Mouse (Mus musculus): ENCODE results near the gene Cxcl12. TPM values are rescaled to one million over a fixed set of nuclear protein-coding genes. Genes with fewer than 3 reads are reported as not detected.

Cxcl12 gene
- polyA plus RNA-seq, 1 experiment from 2014 or later, result 8.7 TPM

DNA sequence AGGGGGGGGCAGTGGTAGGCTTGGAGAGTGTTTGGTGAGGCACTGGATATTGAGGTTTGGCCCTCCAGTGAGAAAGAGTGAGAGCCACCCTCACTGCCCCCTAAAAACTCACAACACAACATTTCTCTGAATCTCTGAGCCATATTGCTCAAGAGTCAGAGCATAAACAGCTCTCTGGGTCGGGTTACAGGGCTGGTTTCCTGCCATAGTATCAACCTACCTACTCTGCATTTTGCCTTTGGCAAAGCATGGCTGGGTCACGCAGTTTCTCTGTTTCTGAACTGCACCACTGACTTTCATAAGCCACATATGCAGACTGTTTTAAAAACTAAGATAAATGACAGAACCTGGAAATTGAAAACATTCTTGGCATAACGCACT, 51.0 kb downstream of the Cxcl12 start:
- in situ Hi-C loops (cut with MboI; ENCODE audit: low pct_unique_long_range_greater_than_20kb), result no loop called here
- POLR2A ChIA-PET, result no interaction called here
- no peak for TF ChIP-seq CTCF (IDR thresholded peaks at IDR 0.05)
- DNase-seq (ENCODE audit: low read depth, low spot score) (no peak), ATAC-seq (no peak)
- CTCF ChIA-PET, result interaction anchor here (0.7 to 1.6 kb wide), 2 partner anchors 20 to 45 kb away, joined by 3 to 4 read pairs; no protein-coding TSS in a partner anchor
- H3K27me3 ChIP-seq, result no peaks in the 10 kb centered on the region

DNA sequence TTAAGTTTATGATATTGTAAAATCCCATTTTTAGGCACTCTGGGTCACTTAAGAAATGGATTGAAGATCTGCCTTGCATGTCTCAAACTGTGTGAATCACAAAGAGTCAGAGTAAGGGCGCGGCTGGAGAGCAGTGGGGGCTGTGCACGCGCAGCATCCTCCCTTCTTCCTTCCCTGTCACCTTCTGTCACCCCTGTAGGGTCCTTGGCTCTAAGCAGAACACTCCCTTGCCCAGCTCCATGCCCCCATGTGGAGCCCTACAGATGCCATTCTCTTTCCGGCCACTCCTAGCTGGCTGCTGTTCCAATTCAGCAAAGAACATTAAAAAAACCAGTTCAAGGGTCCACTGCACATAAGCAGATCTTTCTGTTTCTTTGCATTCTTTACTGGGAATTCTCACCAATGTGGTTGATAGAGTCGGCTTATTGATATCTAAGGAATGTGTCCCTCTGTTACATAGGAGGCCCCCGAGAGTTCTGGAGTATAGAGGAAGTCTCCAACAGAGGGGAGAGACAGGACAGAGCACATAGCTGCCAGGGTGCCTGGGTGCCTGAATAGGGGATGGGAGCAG, 51.7 kb downstream of the Cxcl12 start:
- TF ChIP-seq CTCF (IDR thresholded peaks at IDR 0.05), result no peak
- CTCF ChIA-PET, result interaction anchor here (0.9 to 1.6 kb wide), 4 partner anchors 12 to 45 kb away, joined by 3 to 4 read pairs (median 4); no protein-coding TSS in a partner anchor
- DNase-seq (ENCODE audit: low read depth, low spot score), result no peak
- POLR2A ChIA-PET, result no interaction called here
- ATAC-seq, result peak; percentile 54
- in situ Hi-C loops (cut with MboI; ENCODE audit: low pct_unique_long_range_greater_than_20kb), result no loop called here
- H3K27me3 ChIP-seq, result no peaks in the 10 kb centered on the region

DNA sequence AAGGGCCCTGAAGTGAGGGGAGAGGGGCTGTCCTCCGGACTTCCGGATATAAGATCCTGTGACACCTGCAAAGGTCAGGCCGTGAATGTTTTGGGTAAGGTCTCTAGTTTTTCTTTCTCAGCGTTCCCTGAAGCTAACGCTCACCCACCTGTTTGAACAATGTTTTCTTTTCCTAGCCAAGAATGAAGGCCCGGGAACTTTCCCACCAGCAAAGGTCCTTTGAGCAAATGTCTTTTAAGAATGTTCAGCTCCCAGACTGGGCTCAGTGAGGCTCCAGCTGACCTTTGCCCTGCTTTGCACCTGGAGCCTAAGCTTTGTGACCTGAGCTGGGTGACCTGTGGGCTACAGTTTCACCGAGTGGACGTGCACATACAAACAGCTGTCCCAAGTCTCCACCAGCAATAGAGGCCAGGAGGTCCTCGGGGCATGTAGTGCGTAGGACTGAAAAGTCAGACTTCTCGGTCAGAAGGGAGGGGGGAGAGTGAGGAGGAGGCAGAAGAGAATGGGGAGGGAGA, 52.6 kb downstream of the Cxcl12 start:
- no peaks in the 10 kb centered on the region for H3K27me3 ChIP-seq
- CTCF ChIA-PET, result interaction anchor here (1.2 to 1.6 kb wide), 3 partner anchors 11 to 29 kb away, joined by 4 read pairs; no protein-coding TSS in a partner anchor
- ATAC-seq (no peak), DNase-seq (ENCODE audit: low read depth, low spot score) (no peak)
- no peak for TF ChIP-seq CTCF (IDR thresholded peaks at IDR 0.05)
- in situ Hi-C loops (cut with MboI; ENCODE audit: low pct_unique_long_range_greater_than_20kb), result no loop called here
- POLR2A ChIA-PET, result no interaction called here
